Mouse (Mus musculus): ENCODE results near the gene Cygb. TPM values are rescaled to one million over a fixed set of nuclear protein-coding genes. Genes with fewer than 3 reads are reported as not detected.

Cygb gene
- total and polyA plus RNA-seq, 3 experiments: not detected

DNA sequence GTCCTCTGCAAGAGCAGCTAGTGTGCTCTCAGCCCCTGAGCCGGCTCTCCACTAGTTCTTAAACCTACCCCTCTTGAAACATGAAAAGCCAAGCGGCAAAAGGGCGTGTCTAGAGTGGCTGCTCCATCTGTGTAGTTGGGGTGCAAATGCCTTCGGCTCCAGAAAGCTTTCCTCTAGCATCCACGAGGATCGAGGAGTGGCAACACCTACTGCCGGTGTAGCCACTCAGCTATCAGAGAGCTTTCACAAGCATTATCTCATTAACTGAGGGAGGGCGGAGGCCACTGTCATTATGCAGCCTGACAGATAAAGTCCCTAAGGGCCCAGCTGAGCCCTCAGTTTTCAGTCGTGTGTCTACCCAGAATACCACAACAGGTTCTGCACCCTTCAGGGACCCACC lies 34.0 kb downstream of the Cygb start:
- DNase-seq (ENCODE audit: extremely low read depth): peak; percentile 58
- H3K27ac ChIP-seq (ENCODE audit: insufficient read depth, low read depth): no peak overlapping the region; the same call in 1 of the 2 replicates
- peaks cover 69 to 91% of the 10 kb centered on the region in 2 experiments for H3K4me1 ChIP-seq (ENCODE audit: control insufficient read depth in 1 of 2, insufficient read depth in 2 of 2)
- no peak overlapping the region for H3K9ac ChIP-seq (ENCODE audit: insufficient read depth, low read depth)
- no peak overlapping the region for H3K4me3 ChIP-seq (replicated peaks in 1 of 3; ENCODE audit: low read depth in 2 of 3, low read length in 2 of 3, poor library complexity in 1 of 3)
- H3K36me3 ChIP-seq (replicated peaks in 1 of 2; ENCODE audit: control insufficient read depth in 1 of 2, insufficient read depth in 1 of 2, low read length in 1 of 2): peaks cover 0 to 5% of the 10 kb centered on the region in 2 experiments
- H3K9me3 ChIP-seq (replicated peaks; ENCODE audit: low read length): no peaks in the 10 kb centered on the region
- H3K4me2 ChIP-seq (ENCODE audit: insufficient read depth, low read depth, poor library complexity, severe bottlenecking): peak overlapping the region; percentile 14; the same call in 1 of the 2 replicates
- H3K27me3 ChIP-seq (replicated peaks): no peaks in the 10 kb centered on the region
- dilution Hi-C loops (cut with MboI; ENCODE audit: extremely low pct_ligation_motif_present, extremely low pct_unique_long_range_greater_than_20kb, low sequenced_read_pairs): no loop called here
- in situ Hi-C loops (cut with MboI; ENCODE audit: low pct_ligation_motif_present, low pct_unique_long_range_greater_than_20kb, low sequenced_read_pairs): no loop called here
- no peaks in the 10 kb centered on the region for H3K79me2 ChIP-seq (replicated peaks; ENCODE audit: control insufficient read depth, extremely low read depth, insufficient read depth, poor library complexity, severe bottlenecking)
- TF ChIP-seq SIN3A (IDR thresholded peaks at IDR 0.05; ENCODE audit: low read length) (peak; percentile 55; the same call in 1 of the 2 replicates), BHLHE40 (IDR thresholded peaks at IDR 0.05; ENCODE audit: low read depth, low read length) (no peak)

DNA sequence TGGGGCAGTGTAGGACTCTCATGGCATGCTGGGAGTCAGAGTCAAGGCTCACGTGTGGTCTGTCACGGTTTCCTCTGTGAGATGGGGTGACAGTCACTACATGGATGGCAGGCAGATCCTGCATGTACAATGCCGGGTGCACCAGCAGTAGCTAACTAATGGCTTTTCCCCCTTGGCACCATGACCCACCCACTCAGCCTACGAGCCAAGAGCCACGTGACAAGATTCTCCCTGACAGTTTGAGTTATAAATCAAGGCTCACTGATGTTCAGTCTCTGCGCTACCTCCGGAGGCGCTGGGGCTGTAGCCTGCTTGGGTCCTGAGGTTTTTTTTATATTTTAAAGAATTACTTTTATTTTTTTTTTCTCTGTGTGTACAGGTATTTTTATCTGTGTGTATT lies 34.6 kb downstream of the Cygb start:
- no peak overlapping the region for H3K4me2 ChIP-seq (ENCODE audit: insufficient read depth, low read depth, poor library complexity, severe bottlenecking)
- H3K36me3 ChIP-seq (replicated peaks in 1 of 2; ENCODE audit: control insufficient read depth in 1 of 2, insufficient read depth in 1 of 2, low read length in 1 of 2): peaks cover 0 to 9% of the 10 kb centered on the region in 2 experiments
- H3K27me3 ChIP-seq (replicated peaks): no peaks in the 10 kb centered on the region
- dilution Hi-C loops (cut with MboI; ENCODE audit: extremely low pct_ligation_motif_present, extremely low pct_unique_long_range_greater_than_20kb, low sequenced_read_pairs): no loop called here
- H3K27ac ChIP-seq (ENCODE audit: insufficient read depth, low read depth): no peak overlapping the region
- no peaks in the 10 kb centered on the region for H3K9me3 ChIP-seq (replicated peaks; ENCODE audit: low read length)
- H3K4me1 ChIP-seq (ENCODE audit: control insufficient read depth in 1 of 2, insufficient read depth in 2 of 2): peaks cover 66 to 91% of the 10 kb centered on the region in 2 experiments
- TF ChIP-seq E2F4 (IDR thresholded peaks at IDR 0.05; ENCODE audit: insufficient replicate concordance, low read depth, low read length): no peak
- TF ChIP-seq ETS1 (conservative IDR thresholded peaks at IDR 0.05; ENCODE audit: low read depth, low read length): no peak
- no peak for TF ChIP-seq UBTF (IDR thresholded peaks at IDR 0.05; ENCODE audit: low read depth, low read length)
- TF ChIP-seq SIN3A (IDR thresholded peaks at IDR 0.05; ENCODE audit: low read length): no peak
- H3K79me2 ChIP-seq (replicated peaks; ENCODE audit: control insufficient read depth, extremely low read depth, insufficient read depth, poor library complexity, severe bottlenecking): no peaks in the 10 kb centered on the region
- DNase-seq (ENCODE audit: extremely low read depth): no peak
- no peak overlapping the region for H3K4me3 ChIP-seq (replicated peaks in 1 of 3; ENCODE audit: low read depth in 2 of 3, low read length in 2 of 3, poor library complexity in 1 of 3)
- no peak overlapping the region for H3K9ac ChIP-seq (ENCODE audit: insufficient read depth, low read depth)
- in situ Hi-C loops (cut with MboI; ENCODE audit: low pct_ligation_motif_present, low pct_unique_long_range_greater_than_20kb, low sequenced_read_pairs): no loop called here

DNA sequence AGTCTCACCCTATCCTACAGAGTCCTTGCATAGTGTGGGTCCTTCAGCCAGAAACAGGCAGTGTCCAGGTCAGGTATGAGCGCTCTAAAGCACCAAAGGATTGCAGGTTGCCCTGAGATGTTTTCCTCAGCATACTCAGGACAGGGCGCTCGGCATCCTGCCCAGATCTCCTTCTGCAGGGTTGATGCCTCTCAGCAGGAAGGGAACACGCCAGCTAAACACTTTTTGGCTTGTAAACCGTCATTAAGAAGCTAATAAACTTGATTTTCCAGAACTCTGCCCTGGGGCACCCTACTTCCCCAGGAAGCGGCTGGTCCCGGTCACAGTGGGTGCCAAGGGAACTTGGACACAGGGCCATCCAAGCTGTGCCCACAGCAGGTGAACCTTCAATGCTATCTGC lies 35.0 kb downstream of the Cygb start:
- peaks cover 0 to 12% of the 10 kb centered on the region in 2 experiments for H3K36me3 ChIP-seq (replicated peaks in 1 of 2; ENCODE audit: control insufficient read depth in 1 of 2, insufficient read depth in 1 of 2, low read length in 1 of 2)
- no peak for DNase-seq (ENCODE audit: extremely low read depth)
- H3K4me2 ChIP-seq (ENCODE audit: insufficient read depth, low read depth, poor library complexity, severe bottlenecking): no peak overlapping the region
- H3K4me3 ChIP-seq (replicated peaks in 1 of 3; ENCODE audit: low read depth in 2 of 3, low read length in 2 of 3, poor library complexity in 1 of 3): no peak overlapping the region
- H3K27ac ChIP-seq (ENCODE audit: insufficient read depth, low read depth): no peak overlapping the region
- H3K79me2 ChIP-seq (replicated peaks; ENCODE audit: control insufficient read depth, extremely low read depth, insufficient read depth, poor library complexity, severe bottlenecking): no peaks in the 10 kb centered on the region
- peaks cover 63 to 91% of the 10 kb centered on the region in 2 experiments for H3K4me1 ChIP-seq (ENCODE audit: control insufficient read depth in 1 of 2, insufficient read depth in 2 of 2)
- H3K9me3 ChIP-seq (replicated peaks; ENCODE audit: low read length): no peaks in the 10 kb centered on the region
- in situ Hi-C loops (cut with MboI; ENCODE audit: low pct_ligation_motif_present, low pct_unique_long_range_greater_than_20kb, low sequenced_read_pairs): no loop called here
- no peaks in the 10 kb centered on the region for H3K27me3 ChIP-seq (replicated peaks)
- dilution Hi-C loops (cut with MboI; ENCODE audit: extremely low pct_ligation_motif_present, extremely low pct_unique_long_range_greater_than_20kb, low sequenced_read_pairs): no loop called here
- TF ChIP-seq SIN3A (IDR thresholded peaks at IDR 0.05; ENCODE audit: low read length) (no peak), USF1 (IDR thresholded peaks at IDR 0.05; ENCODE audit: low read depth, low read length) (no peak), UBTF (IDR thresholded peaks at IDR 0.05; ENCODE audit: low read depth, low read length) (no peak), PAX5 (IDR thresholded peaks at IDR 0.05; ENCODE audit: low read length) (no peak), BHLHE40 (IDR thresholded peaks at IDR 0.05; ENCODE audit: low read depth, low read length) (no peak), CTCF (conservative IDR thresholded peaks at IDR 0.05 in 1 of 2, IDR thresholded peaks at IDR 0.05 in 1 of 2; ENCODE audit: low read depth in 2 of 2, low read length in 2 of 2) (no peak), ZMIZ1 (IDR thresholded peaks at IDR 0.05; ENCODE audit: low read depth, low read length) (no peak), HCFC1 (IDR thresholded peaks at IDR 0.05; ENCODE audit: low read depth, low read length) (no peak), RAD21 (IDR thresholded peaks at IDR 0.05; ENCODE audit: low read depth, low read length) (no peak), MAX (IDR thresholded peaks at IDR 0.05; ENCODE audit: low read length) (no peak), USF2 (conservative IDR thresholded peaks at IDR 0.05; ENCODE audit: low read depth, low read length) (no peak), NELFE (IDR thresholded peaks at IDR 0.05; ENCODE audit: low read depth, low read length) (no peak)
- no peak overlapping the region for H3K9ac ChIP-seq (ENCODE audit: insufficient read depth, low read depth)
